Mouse (Mus musculus) heart, adult 2 months (tissue): ENCODE measurements at regions not wholly inside any gene's neighbourhood (a gene's known extent, or its start where the extent isn't known, plus 50 kb on each side); places are given as distances from the start of the nearest gene placed in this dataset.

ENCODE experiments used
- CTCF ChIP-seq: fragments of 200-600 bp; IDR thresholded peaks from 2 replicates; pipeline ENCODE4 v1.8.1; 2022; ENCODE audit warnings: antibody characterized with exemption, mild to moderate bottlenecking, moderate library complexity
- POLR2A ChIP-seq: fragments of 200-500 bp; IDR thresholded peaks from 2 replicates; pipeline ENCODE4 v1.6.1; 2011; ENCODE audit warnings: mild to moderate bottlenecking, low read depth, low read length, control low read depth; ENCODE audit not compliant: insufficient read depth

GRCm38 (mm10) chr19:54584687-54585237 is 540.8 kb downstream of the Adra2a start:
- TF ChIP-seq POLR2A = no peak
- TF ChIP-seq CTCF = no peak
